Mouse (Mus musculus) stomach, embryonic 14.5 days (tissue): ENCODE measurements around the gene Scyl3. TPM values are rescaled to one million over a fixed set of nuclear protein-coding genes. Genes with fewer than 3 reads are reported as not detected.
A peak's percentile ranks its signal among the peaks of the same experiment; 100 is the strongest.

Source experiments
- ATAC-seq: fragments of 200-750 bp; cut with Nextera tagmentation; 2 replicates; pipeline ENCODE4 v1.8.0; 2017; ENCODE audit warnings: low read depth, moderate TSS enrichment; ENCODE audit not compliant: insufficient number of reproducible peaks, insufficient read depth, low FRiP score
- H3K27ac ChIP-seq: fragments of 300-500 bp; sonication (generic); 2 replicates; pipeline ENCODE4 v1.5.1; 2014; ENCODE audit warnings: mild to moderate bottlenecking, low read length, moderate library complexity, mixed read lengths
- H3K27me3 ChIP-seq: fragments of 300-500 bp; sonication (generic); 2 replicates; pipeline ENCODE4 v1.6.1; 2014; ENCODE audit warnings: low read length, control low read depth, mixed read lengths; ENCODE audit not compliant: control insufficient read depth, insufficient read depth
- H3K36me3 ChIP-seq: fragments of 300-500 bp; sonication (generic); 2 replicates; pipeline ENCODE4 v1.6.1; 2014; ENCODE audit warnings: mild to moderate bottlenecking, control low read depth, low read length, moderate library complexity, mixed read lengths; ENCODE audit not compliant: control insufficient read depth, insufficient read depth
- H3K4me1 ChIP-seq: fragments of 300-500 bp; sonication (generic); 2 replicates; pipeline ENCODE4 v1.6.1; 2014; ENCODE audit warnings: low read length, control low read depth, mixed read lengths; ENCODE audit not compliant: control insufficient read depth, insufficient read depth
- H3K4me2 ChIP-seq: fragments of 300-500 bp; sonication (generic); replicated peaks from 2 replicates; pipeline ENCODE4 v1.6.1; 2014; ENCODE audit warnings: low read depth, low read length, control low read depth
- H3K4me3 ChIP-seq: fragments of 300-500 bp; sonication (generic); 2 replicates; pipeline ENCODE4 v1.5.1; 2014; ENCODE audit warnings: low read depth, low read length, control low read depth
- H3K9ac ChIP-seq: fragments of 300-500 bp; sonication (generic); replicated peaks from 2 replicates; pipeline ENCODE4 v1.6.1; 2014; ENCODE audit warnings: low read depth, mild to moderate bottlenecking, control low read depth, low read length, moderate library complexity, mixed read lengths
- H3K9me3 ChIP-seq: fragments of 300-500 bp; sonication (generic); 2 replicates; pipeline ENCODE4 v1.6.1; 2016; ENCODE audit warnings: low read depth, low read length, control low read depth; ENCODE audit not compliant: control insufficient read depth
- WGBS: fragments of 180-500 bp; shearing (Covaris S2); extraction: QIAGEN DNeasy Blood & Tissue Kit; methylation state at CpG from one replicate; pipeline ENCODE4 v1.1.7; 2014; 5-methylcytosine and 5-hydroxymethylcytosine counted together
- polyA plus RNA-seq: library from polyadenylated mRNA; unstranded; fragments of >200 nt; fragmentation: Nextera tagmentation; extraction: Ambion mirVana; gene quantifications from 2 replicates; pipeline ENCODE4 v1.2.1, GENCODE M21; 2014

Scyl3 gene
- polyA plus RNA-seq, 1 experiment from 2014 or later, result 16.6 TPM

DNA sequence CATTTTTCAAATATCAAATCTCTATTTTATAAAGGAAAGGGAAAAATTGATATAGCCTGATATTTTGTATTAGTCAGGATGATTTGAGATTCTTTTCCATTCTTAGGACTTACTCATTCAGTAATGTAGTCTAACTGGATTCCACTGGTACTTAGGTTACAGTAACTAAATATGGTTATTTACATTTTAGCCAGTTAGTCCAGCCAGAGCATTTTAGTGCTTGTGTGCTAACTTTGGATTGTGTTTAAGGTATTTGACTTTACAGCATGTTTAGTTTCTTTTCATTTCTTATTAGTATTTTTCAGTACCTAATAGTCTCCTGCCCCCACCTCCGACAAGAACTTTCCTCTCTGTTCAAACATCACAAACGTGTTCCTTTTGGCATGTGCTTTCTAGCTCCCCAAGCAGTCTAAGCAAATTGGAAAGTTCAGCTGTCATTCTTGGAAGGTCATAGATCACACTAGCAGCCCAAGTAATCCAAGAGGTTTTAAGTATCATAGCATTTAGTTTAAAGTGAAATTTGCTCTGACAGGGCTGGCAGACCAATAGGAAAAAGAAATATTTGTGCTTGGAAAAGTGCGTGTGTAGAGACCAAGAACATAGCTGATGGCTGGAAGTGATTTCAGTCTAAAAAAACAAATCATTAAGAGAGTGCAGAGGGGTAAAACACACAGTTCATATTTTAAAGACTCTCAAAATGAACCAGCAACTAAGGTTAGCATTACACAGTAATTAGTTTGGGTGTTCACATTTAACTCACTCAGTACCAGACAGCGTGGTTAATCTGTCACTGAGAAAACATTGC is 21.7 kb upstream of the Scyl3 start:
- Histone ChIP-seq H3K36me3 (no peaks in the 10 kb centered on the region), H3K4me2 (no peak overlapping the region), H3K9me3 (no peaks in the 10 kb centered on the region), H3K9ac (no peak overlapping the region), H3K27ac (no peak overlapping the region), H3K4me3 (no peak overlapping the region), H3K4me1 (0 out of 2 replicates have a peak, but pooled peaks cover 7% of the 10 kb centered on the region), H3K27me3 (no peaks in the 10 kb centered on the region)
- WGBS, result 24% methylated on average over 4 of the region's 4 CpGs
- ATAC-seq, result no peak

GRCm38 (mm10) chr1:163908389-163908788 is 20.5 kb upstream of the Scyl3 start:
- ATAC-seq, result no peak
- 27% methylated on average over 11 of the region's 11 CpGs for WGBS

GRCm38 (mm10) chr1:163910343-163910742 is 18.6 kb upstream of the Scyl3 start:
- 3% methylated on average over 2 of the region's 2 CpGs for WGBS
- ATAC-seq, result no peak

More at GRCm38 (mm10) chr1:163908389-163908788, 20.5 kb upstream of the Scyl3 start:
- Histone ChIP-seq H3K27me3 (no peaks in the 10 kb centered on the region), H3K4me1 (0 out of 2 replicates have a peak, but pooled peaks cover 7% of the 10 kb centered on the region), H3K36me3 (no peaks in the 10 kb centered on the region), H3K27ac (no peak overlapping the region), H3K4me3 (no peak overlapping the region), H3K9ac (no peak overlapping the region), H3K9me3 (no peaks in the 10 kb centered on the region), H3K4me2 (no peak overlapping the region)

DNA sequence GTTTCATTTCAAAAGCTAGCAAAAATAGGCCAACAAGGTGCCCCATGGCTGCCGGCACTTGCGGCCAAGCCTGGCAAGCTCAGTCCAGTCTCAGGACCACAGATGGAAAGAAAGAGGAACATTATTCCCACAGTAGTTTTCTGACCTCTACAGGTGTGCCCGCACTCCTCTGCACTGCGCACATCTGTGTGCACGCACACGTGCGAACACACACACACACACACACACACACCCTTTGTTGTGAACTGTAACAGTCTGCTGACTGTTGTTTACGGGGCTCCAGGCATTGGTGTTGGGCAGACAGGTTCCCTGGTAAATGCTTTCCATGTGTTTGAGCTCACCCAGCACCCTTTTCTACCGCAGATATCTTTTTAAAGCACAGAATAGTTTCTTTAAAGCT is 18.1 kb upstream of the Scyl3 start:
- WGBS, result 89% methylated on average over 9 of the region's 9 CpGs
- Histone ChIP-seq H3K9ac (no peak overlapping the region), H3K27ac (no peak overlapping the region), H3K4me2 (no peak overlapping the region), H3K4me1 (0 out of 2 replicates have a peak, but pooled peaks cover 7% of the 10 kb centered on the region), H3K36me3 (no peaks in the 10 kb centered on the region), H3K4me3 (no peak overlapping the region), H3K27me3 (no peaks in the 10 kb centered on the region), H3K9me3 (no peaks in the 10 kb centered on the region)
- no peak for ATAC-seq

More at GRCm38 (mm10) chr1:163910343-163910742, 18.6 kb upstream of the Scyl3 start:
- no peak overlapping the region for H3K4me3 ChIP-seq
- no peaks in the 10 kb centered on the region for H3K27me3 ChIP-seq
- no peaks in the 10 kb centered on the region for H3K9me3 ChIP-seq
- no peaks in the 10 kb centered on the region for H3K36me3 ChIP-seq
- H3K4me1 ChIP-seq, result 0 out of 2 replicates have a peak, but pooled peaks cover 7% of the 10 kb centered on the region
- H3K27ac ChIP-seq, result no peak overlapping the region
- H3K4me2 ChIP-seq, result no peak overlapping the region
- H3K9ac ChIP-seq, result no peak overlapping the region

- 92% methylated on average over 11 of the region's 11 CpGs for WGBS
- no peak overlapping the region for H3K27ac ChIP-seq
- H3K4me1 ChIP-seq, result 0 out of 2 replicates have a peak, but pooled peaks cover 7% of the 10 kb centered on the region
- H3K4me3 ChIP-seq, result no peak overlapping the region
- H3K9me3 ChIP-seq, result no peaks in the 10 kb centered on the region
- no peak overlapping the region for H3K4me2 ChIP-seq
- H3K9ac ChIP-seq, result no peak overlapping the region
- no peaks in the 10 kb centered on the region for H3K27me3 ChIP-seq
- ATAC-seq, result no peak
- no peaks in the 10 kb centered on the region; the same call in 1 of the 2 replicates for H3K36me3 ChIP-seq
Measured at GRCm38 (mm10) chr1:163911981-163912380, 16.9 kb upstream of the Scyl3 start.

DNA sequence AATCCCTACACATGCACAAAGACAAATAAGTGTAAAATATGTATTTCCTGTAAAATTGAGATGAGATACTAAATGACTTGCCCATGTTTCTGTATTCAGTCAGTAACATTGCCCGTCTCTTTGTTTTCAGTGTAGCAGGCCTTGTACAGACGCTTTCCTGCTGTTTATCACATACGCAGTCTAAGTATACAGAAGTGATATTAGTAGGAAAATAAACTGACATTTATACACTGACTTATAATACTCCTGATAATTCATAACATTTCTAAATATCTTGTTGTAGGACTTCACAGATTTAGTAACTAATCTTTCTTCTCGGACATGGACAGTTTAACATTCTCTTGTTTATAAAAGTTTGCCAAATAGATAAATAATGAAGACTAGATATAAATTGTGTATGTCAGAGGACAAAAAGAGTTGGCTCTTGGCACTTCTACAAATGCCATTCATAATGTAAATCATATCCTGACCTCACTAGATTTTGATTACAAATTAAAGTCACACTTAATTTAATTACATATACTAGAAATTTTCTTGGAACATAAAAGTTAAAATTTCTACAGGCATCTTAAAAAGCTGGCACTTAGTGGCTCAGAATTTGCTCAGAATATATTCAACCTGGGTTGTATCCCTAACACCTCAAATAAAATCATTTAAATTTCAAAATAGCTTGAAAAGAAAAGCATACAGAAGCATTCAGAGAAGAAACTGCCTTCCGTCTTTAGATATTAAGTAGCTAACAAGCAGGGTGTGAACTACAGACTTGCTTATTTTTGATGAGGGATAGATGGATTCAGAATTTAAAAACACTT is 11.3 kb upstream of the Scyl3 start:
- WGBS, result 51% methylated on average over 5 of the region's 5 CpGs
- H3K9ac ChIP-seq, result no peak overlapping the region
- H3K9me3 ChIP-seq, result no peaks in the 10 kb centered on the region
- no peaks in the 10 kb centered on the region for H3K27me3 ChIP-seq
- H3K4me2 ChIP-seq, result no peak overlapping the region
- no peaks in the 10 kb centered on the region; the same call in 1 of the 2 replicates for H3K36me3 ChIP-seq
- ATAC-seq, result no peak
- H3K4me3 ChIP-seq, result no peak overlapping the region
- H3K4me1 ChIP-seq, result no peaks in the 10 kb centered on the region
- H3K27ac ChIP-seq, result no peak overlapping the region

GRCm38 (mm10) chr1:163924093-163924492 is 4.8 kb upstream of the Scyl3 start:
- WGBS, result 83% methylated on average over 8 of the region's 8 CpGs
- ATAC-seq, result no peak
- no peak overlapping the region for H3K4me2 ChIP-seq

DNA sequence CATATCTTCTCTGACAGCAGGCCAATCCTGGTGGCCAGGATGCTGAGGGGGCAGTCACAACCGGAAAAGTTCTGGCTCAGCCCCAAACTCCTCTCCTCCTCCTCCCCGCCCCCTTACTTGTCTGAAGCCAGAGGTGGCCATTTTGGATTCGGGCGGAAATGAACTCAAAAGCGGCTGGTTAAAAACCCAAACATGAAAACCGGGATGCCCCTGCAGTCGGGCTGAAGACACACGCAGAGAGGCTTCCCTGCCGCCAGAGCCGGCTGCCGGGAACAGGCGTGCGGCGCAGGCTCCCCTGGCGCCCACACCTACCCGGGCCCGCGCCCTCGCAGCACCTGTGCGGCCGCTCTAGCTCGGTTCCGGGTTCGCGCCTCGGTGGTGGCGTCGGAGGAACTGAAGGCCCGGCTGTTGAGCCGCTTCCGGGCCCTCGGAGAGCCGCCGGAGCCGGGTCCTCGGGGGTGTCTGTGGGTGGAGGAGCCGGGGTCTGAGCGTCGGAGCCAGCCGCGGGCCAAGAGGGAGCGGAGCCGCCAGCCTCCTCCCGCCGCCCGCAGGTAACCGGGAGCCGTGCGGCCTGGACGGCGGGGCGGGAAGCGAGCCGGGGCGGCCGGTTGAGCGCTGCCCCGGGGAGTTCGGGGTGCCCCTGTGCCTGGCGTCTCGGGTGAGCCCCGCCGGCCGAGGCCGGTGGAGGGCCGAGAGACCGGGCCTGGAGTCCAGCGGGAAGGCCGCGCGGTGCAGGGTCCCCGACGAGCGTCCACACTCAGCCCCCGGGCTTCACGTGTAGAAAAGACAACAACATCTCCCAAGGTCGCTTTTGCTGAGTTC is 947 bp downstream of the Scyl3 start:
- peaks cover 16% of the 10 kb centered on the region; the same call in 1 of the 2 replicates for H3K4me1 ChIP-seq

More at GRCm38 (mm10) chr1:163924093-163924492, 4.8 kb upstream of the Scyl3 start:
- no peak overlapping the region for H3K9ac ChIP-seq
- 0 out of 2 replicates have a peak, but pooled peaks cover 2% of the 10 kb centered on the region for H3K4me1 ChIP-seq
- no peaks in the 10 kb centered on the region for H3K36me3 ChIP-seq
- H3K4me3 ChIP-seq, result no peak overlapping the region
- H3K27ac ChIP-seq, result no peak overlapping the region
- no peaks in the 10 kb centered on the region for H3K9me3 ChIP-seq
- no peaks in the 10 kb centered on the region for H3K27me3 ChIP-seq

More for the DNA sequence above, 947 bp downstream of the Scyl3 start:
- Histone ChIP-seq H3K4me2 (peak overlapping the region; percentile 80), H3K36me3 (peaks cover 11% of the 10 kb centered on the region), H3K4me3 (peak overlapping the region; percentile 89), H3K9ac (peak overlapping the region; percentile 92), H3K27ac (peak overlapping the region; percentile 67), H3K9me3 (no peaks in the 10 kb centered on the region), H3K27me3 (no peaks in the 10 kb centered on the region)
- under 1% methylated on average over 68 of the region's 77 CpGs for WGBS
- ATAC-seq, result peak; percentile 89
